Mouse (Mus musculus): ENCODE results near the gene Lrrc1.

GRCm38 (mm10) chr9:77455439-77456168, 89.1 kb downstream of the Lrrc1 start:
- TF ChIP-seq CTCF (IDR thresholded peaks at IDR 0.05) = no peak
- TF ChIP-seq EP300 (IDR thresholded peaks at IDR 0.05) = no peak

All from lung, postnatal 0 days (tissue).